Mouse (Mus musculus) Patski (cell line): ENCODE measurements around the gene Cks1brt. TPM values are rescaled to one million over a fixed set of nuclear protein-coding genes. Genes with fewer than 3 reads are reported as not detected.

ENCODE experiments used
- ATAC-seq: fragments of 100-300 bp; one replicate; pipeline ENCODE4 v1.8.0; 2021
- CTCF ChIA-PET: fragments of 350-600 bp; sonication (Branson Sonifier 250); formaldehyde crosslinking; loops from one replicate; lab custom pipeline; 2022; ENCODE audit warnings: inconsistent platforms; lab: Charles Lee
- POLR2A ChIA-PET: fragments of 350-600 bp; sonication (Branson Sonifier 250); formaldehyde crosslinking; loops from one replicate; lab custom pipeline; 2022; ENCODE audit warnings: antibody characterized with exemption, inconsistent platforms; lab: Charles Lee
- DNase-seq: peaks from one replicate; pipeline ENCODE4 v3.0.0-alpha.2; 2011; ENCODE audit warnings: low read depth, low spot score
- H3K27me3 ChIP-seq: fragments of 371-371 bp; one replicate; pipeline ENCODE4 v1.5.1; 2021
- CTCF ChIP-seq: fragments of 100-300 bp; IDR thresholded peaks from one replicate; pipeline ENCODE4 v1.5.1; 2021
- in situ Hi-C: fragments of 300-500 bp; cut with MboI; formaldehyde crosslinking; loops from 3 replicates; pipeline ENCODE4 v1.11.1; 2018; ENCODE audit warnings: low pct_unique_long_range_greater_than_20kb, mixed read lengths
- polyA plus RNA-seq: library from polyadenylated mRNA; unstranded; gene quantifications from one replicate; pipeline ENCODE4 v1.2.3, GENCODE M21; 2021

The Cks1brt gene
- polyA plus RNA-seq, 1 experiment from 2014 or later: 3.8 TPM

DNA sequence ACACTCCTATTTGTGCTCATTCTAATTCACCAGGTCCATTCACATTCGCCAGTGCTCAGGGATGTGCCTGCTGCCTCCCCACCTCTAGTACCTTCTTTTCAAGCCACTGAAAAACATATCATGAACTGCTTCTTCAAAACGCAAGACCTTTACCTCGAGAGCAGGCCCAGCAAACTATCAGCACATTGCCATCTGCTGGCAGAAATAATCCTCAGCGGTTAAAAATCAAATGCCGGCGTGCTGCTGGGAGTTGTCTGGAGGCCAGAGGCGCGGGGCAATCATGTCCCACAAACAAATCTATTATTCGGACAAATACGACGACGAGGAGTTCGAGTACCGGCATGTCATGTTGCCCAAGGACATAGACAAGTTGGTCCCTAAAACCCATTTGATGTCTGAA, 19.6 kb downstream of the Cks1brt start:
- peaks cover 21% of the 10 kb centered on the region for H3K27me3 ChIP-seq
- DNase-seq: no peak
- in situ Hi-C loops: no loop called here
- peak; percentile 61 for TF ChIP-seq CTCF
- POLR2A ChIA-PET: no interaction called here
- ATAC-seq: no peak
- CTCF ChIA-PET: interaction anchor here (1.4 kb wide), 1 partner anchor 95 kb away, joined by 4 read pairs; no protein-coding TSS in a partner anchor

DNA sequence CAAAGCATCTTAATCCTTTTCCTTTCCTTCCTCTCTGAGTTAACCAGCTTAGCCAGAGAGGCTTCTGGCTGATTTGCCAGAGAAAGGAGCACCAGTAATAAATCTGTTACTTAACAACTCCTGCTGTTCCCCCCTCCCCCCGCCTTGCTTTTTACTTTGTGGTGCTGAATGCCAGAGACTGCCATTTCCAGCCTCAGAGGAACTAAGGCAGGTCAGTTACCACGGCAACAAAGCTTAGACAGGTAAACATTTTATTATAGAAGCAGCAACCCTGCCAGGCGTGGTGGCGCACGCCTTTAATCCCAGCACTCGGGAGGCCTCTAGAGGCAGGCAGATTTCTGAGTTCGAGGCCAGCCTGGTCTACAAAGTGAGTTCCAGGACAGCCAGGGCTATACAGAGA, 24.2 kb downstream of the Cks1brt start:
- ChIA-PET POLR2A (interaction anchor here (0.7 kb wide), 1 partner anchor 704 kb away, joined by 3 read pairs; no protein-coding TSS in a partner anchor), CTCF (no interaction called here)
- in situ Hi-C loops: no loop called here
- TF ChIP-seq CTCF: no peak
- peaks cover 11% of the 10 kb centered on the region for H3K27me3 ChIP-seq
- ATAC-seq (no peak), DNase-seq (no peak)

DNA sequence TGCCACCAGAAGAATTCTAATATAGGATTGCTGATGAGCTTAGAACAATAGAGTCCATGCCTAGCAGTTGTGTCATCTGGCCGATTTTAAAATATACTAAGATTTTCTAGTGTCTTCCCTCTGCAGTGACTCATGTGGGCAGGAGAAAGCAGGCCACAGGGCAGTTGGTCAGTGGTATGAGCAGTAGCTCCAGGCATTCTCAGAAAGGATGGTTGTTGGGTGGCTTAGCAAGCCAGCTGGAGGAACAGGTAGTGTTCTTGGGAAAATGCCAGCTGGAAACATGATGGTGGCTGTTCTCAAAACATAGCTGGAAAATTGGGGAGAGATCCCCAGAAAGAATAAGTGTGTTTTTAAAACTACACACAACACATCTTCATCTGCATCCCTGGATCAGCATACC, 40.6 kb downstream of the Cks1brt start:
- peaks cover 40% of the 10 kb centered on the region for H3K27me3 ChIP-seq
- ATAC-seq: no peak
- ChIA-PET POLR2A (no interaction called here), CTCF (no interaction called here)
- TF ChIP-seq CTCF: no peak
- no peak for DNase-seq
- in situ Hi-C loops: no loop called here

DNA sequence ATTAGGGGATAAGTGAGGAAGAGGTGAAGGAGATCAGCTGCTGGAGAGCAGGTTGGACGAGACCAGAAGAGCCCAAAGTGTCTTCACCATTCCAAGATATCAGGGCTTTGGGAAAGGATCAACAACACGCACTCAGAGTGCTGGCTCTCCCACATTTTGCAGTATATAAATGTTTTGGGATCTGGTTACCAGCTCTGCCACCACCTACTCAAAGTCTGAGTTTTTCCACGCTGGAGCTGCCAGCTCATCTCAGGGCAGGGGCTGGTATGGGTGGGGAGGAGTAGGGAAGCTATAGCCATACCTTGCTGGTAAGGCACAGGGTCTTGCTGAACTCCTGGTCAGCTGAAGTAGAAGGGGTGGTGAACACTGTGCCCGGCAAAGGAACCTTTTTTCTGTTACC, 68.5 kb downstream of the Cks1brt start:
- ChIA-PET POLR2A (no interaction called here), CTCF (no interaction called here)
- no peak for ATAC-seq
- peaks cover 49% of the 10 kb centered on the region for H3K27me3 ChIP-seq
- DNase-seq: no peak
- in situ Hi-C loops: no loop called here
- no peak for TF ChIP-seq CTCF

DNA sequence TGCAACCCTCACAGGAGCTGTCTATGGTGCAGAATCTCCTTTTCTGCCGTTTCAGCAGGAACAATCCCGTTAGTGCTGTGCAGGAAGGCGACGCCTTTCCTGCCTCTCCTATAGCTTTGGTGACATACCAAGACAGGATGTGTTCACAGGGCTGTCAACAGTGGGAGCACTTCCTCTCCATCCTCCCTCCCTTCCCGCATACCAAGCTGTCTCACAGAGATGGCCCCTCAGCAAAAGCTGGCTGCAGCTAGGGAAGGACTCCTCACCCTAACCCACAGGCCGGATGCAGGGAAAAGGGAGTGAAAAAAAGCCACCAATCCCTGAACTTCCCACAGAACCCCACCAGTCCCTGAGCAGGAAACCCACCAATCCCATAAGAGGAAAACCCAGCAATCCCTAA, 69.3 kb downstream of the Cks1brt start:
- ChIA-PET CTCF (no interaction called here), POLR2A (no interaction called here)
- ATAC-seq: no peak
- in situ Hi-C loops: no loop called here
- no peak for TF ChIP-seq CTCF
- no peak for DNase-seq
- peaks cover 57% of the 10 kb centered on the region for H3K27me3 ChIP-seq

Other genes with a start within 250 kb of the Cks1brt start
- 0.28 TPM for gene Klf1, start 250.0 kb upstream of the Cks1brt start, polyA plus RNA-seq
- 25.9 TPM for gene Dnase2a, start 243.4 kb upstream of the Cks1brt start, polyA plus RNA-seq
- gene Mast1, start 214.6 kb upstream of the Cks1brt start, polyA plus RNA-seq: 0.60 TPM
- gene Rtbdn, start 204.9 kb upstream of the Cks1brt start, polyA plus RNA-seq: 0.22 TPM
- gene Gm49661, start 182.5 kb upstream of the Cks1brt start, polyA plus RNA-seq: 6.4 TPM
- gene Prdx2, start 182.3 kb upstream of the Cks1brt start, polyA plus RNA-seq: 668 TPM
- 91.5 TPM for gene Rnaseh2a, start 182.2 kb upstream of the Cks1brt start, polyA plus RNA-seq
- 280 TPM for gene Junb, start 173.2 kb upstream of the Cks1brt start, polyA plus RNA-seq
- gene Hook2, start 161.3 kb upstream of the Cks1brt start, polyA plus RNA-seq: 33.0 TPM
- 0.05 TPM for gene Best2, start 137.4 kb upstream of the Cks1brt start, polyA plus RNA-seq
- gene Asna1, start 126.6 kb upstream of the Cks1brt start, polyA plus RNA-seq: 159 TPM
- 152 TPM for gene Trir, start 125.1 kb upstream of the Cks1brt start, polyA plus RNA-seq
- 83.7 TPM for gene Tnpo2, start 115.0 kb upstream of the Cks1brt start, polyA plus RNA-seq
- gene Fbxw9, start 91.9 kb upstream of the Cks1brt start, polyA plus RNA-seq: 32.7 TPM
- 0.21 TPM for gene Gm5741, start 83.9 kb upstream of the Cks1brt start, polyA plus RNA-seq
- gene Dhps, start 80.2 kb upstream of the Cks1brt start, polyA plus RNA-seq: 57.6 TPM
- gene Wdr83os, start 71.2 kb upstream of the Cks1brt start, polyA plus RNA-seq: 104 TPM
- 30.4 TPM for gene Wdr83, start 70.6 kb upstream of the Cks1brt start, polyA plus RNA-seq
- 45.5 TPM for gene Man2b1, start 68.7 kb upstream of the Cks1brt start, polyA plus RNA-seq
- gene Zfp791, start 28.8 kb upstream of the Cks1brt start, polyA plus RNA-seq: 2.2 TPM
- gene Olfr371, start 74.1 kb downstream of the Cks1brt start, polyA plus RNA-seq: not detected
- 52.7 TPM for gene Orc6, start 147.7 kb downstream of the Cks1brt start, polyA plus RNA-seq
- 163 TPM for gene Vps35, start 147.9 kb downstream of the Cks1brt start, polyA plus RNA-seq
- not detected for gene Mylk3, start 234.4 kb downstream of the Cks1brt start, polyA plus RNA-seq